Comparison of ENCODE assay signal across 17 mouse cellular contexts in genomic region chr13:103838619-103839018, GRCm38 (mm10).
A peak's percentile ranks its signal among the peaks of the same experiment; 100 is the strongest.
DNase-seq lines count a peak whose midpoint lies in the region; ATAC-seq and TF ChIP-seq lines count a peak whose summit lies in the region.
"Had no signal": no experiment of that assay in that cellular context is flagged by ENCODE, and none has a peak within 500 bp of the region (broad histone marks: within the 10 kb centered on the region; RNA-seq: fewer than 3 reads in every experiment).

No protein-coding gene starts in this region.

- no peaks in the 10 kb centered on the region for H3K9me3 ChIP-seq in forebrain, embryonic 13.5 days (replicated peaks)
- H3K9me3 ChIP-seq in forebrain, embryonic 16.5 days (ENCODE audit: control insufficient read depth, low read length): no peaks in the 10 kb centered on the region
- no peaks in the 10 kb centered on the region for H3K9me3 ChIP-seq in midbrain, postnatal 0 days (ENCODE audit: low read length)
- H3K9me3 ChIP-seq in midbrain, embryonic 16.5 days (replicated peaks; ENCODE audit: control insufficient read depth, low read length, poor library complexity, severe bottlenecking): no peaks in the 10 kb centered on the region
- H3K9me3 ChIP-seq in liver, embryonic 12.5 days (replicated peaks): no peaks in the 10 kb centered on the region
- H3K9me3 ChIP-seq: hindbrain, embryonic 10.5 days; liver, embryonic 13.5 days; midbrain, embryonic 15.5 days had no signal

- H3K4me1 ChIP-seq in forebrain, embryonic 13.5 days: no peaks in the 10 kb centered on the region
- no peaks in the 10 kb centered on the region for H3K4me1 ChIP-seq in forebrain, embryonic 16.5 days (replicated peaks; ENCODE audit: control insufficient read depth, insufficient read depth, low read length)
- H3K4me1 ChIP-seq in midbrain, postnatal 0 days (ENCODE audit: insufficient read depth, low read length): no peaks in the 10 kb centered on the region
- H3K4me1 ChIP-seq in midbrain, embryonic 16.5 days (ENCODE audit: control insufficient read depth, insufficient read depth, low read length): no peaks in the 10 kb centered on the region
- H3K4me1 ChIP-seq in liver, embryonic 12.5 days: no peaks in the 10 kb centered on the region
- H3K4me1 ChIP-seq: hindbrain, embryonic 10.5 days; midbrain, embryonic 15.5 days had no signal

- H3K9ac ChIP-seq in forebrain, embryonic 13.5 days: no peak overlapping the region
- H3K9ac ChIP-seq in forebrain, embryonic 16.5 days (replicated peaks; ENCODE audit: low read depth, low read length): no peak overlapping the region
- H3K9ac ChIP-seq in midbrain, postnatal 0 days (replicated peaks; ENCODE audit: low read length, poor library complexity, severe bottlenecking): no peak overlapping the region
- no peak overlapping the region for H3K9ac ChIP-seq in midbrain, embryonic 16.5 days (ENCODE audit: low read depth, low read length)
- no peak overlapping the region for H3K9ac ChIP-seq in liver, embryonic 12.5 days
- H3K9ac ChIP-seq: liver, embryonic 13.5 days; midbrain, embryonic 15.5 days had no signal

- 63% methylated on average over 2 of the region's 2 CpGs for WGBS in forebrain, embryonic 13.5 days
- WGBS in forebrain, embryonic 16.5 days: 56% methylated on average over 2 of the region's 2 CpGs
- 48% methylated on average over 2 of the region's 2 CpGs for WGBS in midbrain, postnatal 0 days
- 60% methylated on average over 2 of the region's 2 CpGs for WGBS in midbrain, embryonic 16.5 days
- 85% methylated on average over 2 of the region's 2 CpGs for WGBS in liver, embryonic 12.5 days (ENCODE audit: insufficient replicate concordance)

- H3K4me3 ChIP-seq in forebrain, embryonic 13.5 days: no peak overlapping the region
- no peak overlapping the region for H3K4me3 ChIP-seq in forebrain, embryonic 16.5 days (replicated peaks; ENCODE audit: low read length)
- H3K4me3 ChIP-seq in midbrain, postnatal 0 days (ENCODE audit: low read depth, low read length): no peak overlapping the region
- no peak overlapping the region for H3K4me3 ChIP-seq in midbrain, embryonic 16.5 days (ENCODE audit: low read depth, low read length)
- H3K4me3 ChIP-seq in liver, embryonic 12.5 days: no peak overlapping the region
- H3K4me3 ChIP-seq: hindbrain, embryonic 10.5 days; layer of hippocampus, adult 2 months; liver, embryonic 13.5 days; midbrain, embryonic 15.5 days had no signal

- H3K4me2 ChIP-seq in forebrain, embryonic 13.5 days: no peak overlapping the region
- H3K4me2 ChIP-seq in forebrain, embryonic 16.5 days (ENCODE audit: low read length): no peak overlapping the region
- no peak overlapping the region for H3K4me2 ChIP-seq in midbrain, postnatal 0 days (ENCODE audit: low read depth, low read length, poor library complexity, severe bottlenecking)
- no peak overlapping the region for H3K4me2 ChIP-seq in midbrain, embryonic 16.5 days (ENCODE audit: low read length)
- no peak overlapping the region for H3K4me2 ChIP-seq in liver, embryonic 12.5 days
- H3K4me2 ChIP-seq: heart, embryonic 11.5 days; liver, embryonic 13.5 days; midbrain, embryonic 15.5 days had no signal

- H3K36me3 ChIP-seq in forebrain, embryonic 13.5 days (ENCODE audit: poor library complexity, severe bottlenecking): peaks cover 63% of the 10 kb centered on the region
- peaks cover 13% of the 10 kb centered on the region for H3K36me3 ChIP-seq in forebrain, embryonic 16.5 days (ENCODE audit: control insufficient read depth, insufficient read depth)
- H3K36me3 ChIP-seq in midbrain, postnatal 0 days (ENCODE audit: insufficient read depth, low read length): peaks cover 26% of the 10 kb centered on the region; the same call in 1 of the 2 replicates
- H3K36me3 ChIP-seq in midbrain, embryonic 16.5 days (ENCODE audit: control insufficient read depth, insufficient read depth, low read length): peaks cover 26% of the 10 kb centered on the region
- H3K36me3 ChIP-seq in liver, embryonic 12.5 days: peaks cover 55% of the 10 kb centered on the region

- H3K27me3 ChIP-seq in forebrain, embryonic 13.5 days: no peaks in the 10 kb centered on the region
- no peaks in the 10 kb centered on the region for H3K27me3 ChIP-seq in forebrain, embryonic 16.5 days (replicated peaks; ENCODE audit: control insufficient read depth, insufficient read depth, low read length)
- H3K27me3 ChIP-seq in midbrain, postnatal 0 days (ENCODE audit: insufficient read depth, low read length): no peaks in the 10 kb centered on the region
- no peaks in the 10 kb centered on the region for H3K27me3 ChIP-seq in midbrain, embryonic 16.5 days (ENCODE audit: control insufficient read depth, insufficient read depth, low read depth, low read length)
- no peaks in the 10 kb centered on the region for H3K27me3 ChIP-seq in liver, embryonic 12.5 days (replicated peaks)
- H3K27me3 ChIP-seq: liver, embryonic 13.5 days; midbrain, embryonic 15.5 days had no signal

- H3K27ac ChIP-seq in forebrain, embryonic 13.5 days: no peak overlapping the region
- H3K27ac ChIP-seq in forebrain, embryonic 16.5 days (ENCODE audit: low read length): no peak overlapping the region
- H3K27ac ChIP-seq in midbrain, postnatal 0 days (ENCODE audit: low read depth, low read length): no peak overlapping the region
- no peak overlapping the region for H3K27ac ChIP-seq in midbrain, embryonic 16.5 days (ENCODE audit: low read length)
- no peak overlapping the region for H3K27ac ChIP-seq in liver, embryonic 12.5 days
- H3K27ac ChIP-seq: hindbrain, embryonic 10.5 days; layer of hippocampus, adult 2 months; liver, embryonic 13.5 days; midbrain, embryonic 15.5 days had no signal

- ATAC-seq in forebrain, embryonic 13.5 days: peak; percentile 33; the same call in 1 of the 2 replicates
- no peak for ATAC-seq in forebrain, embryonic 16.5 days
- ATAC-seq in midbrain, postnatal 0 days (ENCODE audit: low FRiP score): 0 out of 2 replicates have a peak, but pooled peaks have one; percentile 10
- no peak for ATAC-seq in midbrain, embryonic 16.5 days
- no peak for ATAC-seq in liver, embryonic 12.5 days
- ATAC-seq: midbrain, embryonic 15.5 days had no signal

- TF ChIP-seq CTCF in midbrain, postnatal 0 days (IDR thresholded peaks at IDR 0.05): no peak

- no peak for DNase-seq in midbrain, postnatal 0 days (ENCODE audit: low spot score)
- peak; percentile 28 for DNase-seq in fibroblast of lung, adult 2 months (ENCODE audit: low read depth)
- DNase-seq in skeletal muscle tissue, adult 2 months (ENCODE audit: low read depth, low spot score): peak; percentile 11
- DNase-seq in cerebellum, adult 11 months: no peak
- DNase-seq: cerebellum, adult 8-10 months; kidney, adult 18-20 months; liver, embryonic 13.5 days; lung, postnatal 14 days; thymus, postnatal 36 days had no signal

Comparison
In these comparisons a context has a peak if more than half of its experiments do, and no peak if none do; other contexts are left out.
1. ATAC-seq: peak in forebrain, embryonic 13.5 days (single experiment) and midbrain, postnatal 0 days (single experiment); none in forebrain, embryonic 16.5 days (single experiment), midbrain, embryonic 16.5 days (single experiment) and liver, embryonic 12.5 days (single experiment).
2. DNase-seq: peak in fibroblast of lung, adult 2 months (single experiment) and skeletal muscle tissue, adult 2 months (single experiment); none in midbrain, postnatal 0 days (single experiment) and cerebellum, adult 11 months (single experiment).